Mouse (Mus musculus): Measurements from ENCODE around the gene Shc1.

Shc1 gene

GRCm38 (mm10) chr3:89449541-89449940 is 31.3 kb downstream of the Shc1 start:
- DNase-seq (ENCODE audit: low read depth) = peak; percentile 86

DNA sequence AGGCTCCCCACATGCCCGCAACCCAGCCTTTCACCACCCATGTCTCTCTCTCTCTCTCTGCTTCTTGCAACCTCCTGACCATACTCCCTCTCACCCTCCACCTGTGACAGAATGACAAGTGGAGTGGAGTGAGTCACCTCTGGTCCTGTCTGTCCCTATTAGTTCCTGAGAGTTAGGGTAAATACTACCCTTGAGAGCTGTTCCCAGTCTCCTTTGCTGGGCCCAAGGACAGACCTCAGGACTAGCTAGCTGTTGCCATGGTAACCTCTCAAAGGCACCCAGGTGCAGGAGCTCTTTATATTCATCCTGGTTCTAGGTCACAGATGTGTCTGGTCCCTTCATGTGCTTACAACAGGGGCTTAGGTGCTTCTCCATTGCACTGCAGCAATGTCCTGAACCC is 33.7 kb downstream of the Shc1 start:
- no peak for DNase-seq (ENCODE audit: low read depth)

- no peak for DNase-seq (ENCODE audit: low read depth)
Measured at GRCm38 (mm10) chr3:89454401-89455177, 36.3 kb downstream of the Shc1 start, which contains the start of gene Pmvk. TSS of gene Pmvk (plus strand) at chr3:89454541.

DNA sequence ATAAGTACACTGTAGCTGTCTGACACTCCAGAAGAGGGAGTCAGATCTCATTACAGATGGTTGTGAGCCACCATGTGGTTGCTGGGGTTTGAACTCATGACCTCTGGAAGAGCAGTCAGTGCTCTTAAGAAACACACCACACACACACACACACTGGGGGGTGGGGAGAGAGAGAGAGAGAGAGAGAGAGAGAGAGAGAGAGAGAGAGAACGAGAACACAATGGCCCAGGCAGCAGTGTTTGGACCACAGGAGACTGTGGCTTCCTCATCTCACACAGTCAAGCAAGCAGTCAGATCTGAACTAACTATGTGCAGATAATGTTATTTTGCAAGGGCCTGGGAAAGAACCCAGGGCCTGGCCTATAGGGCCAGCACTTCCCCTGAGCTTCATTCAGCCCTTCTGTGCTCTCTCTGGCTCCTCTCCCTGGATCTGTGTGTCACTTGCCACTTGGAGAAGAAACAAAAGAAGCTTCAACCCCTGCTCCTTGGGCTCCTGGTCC is 37.6 kb downstream of the Shc1 start:
- no peak for DNase-seq (ENCODE audit: low read depth)

DNA sequence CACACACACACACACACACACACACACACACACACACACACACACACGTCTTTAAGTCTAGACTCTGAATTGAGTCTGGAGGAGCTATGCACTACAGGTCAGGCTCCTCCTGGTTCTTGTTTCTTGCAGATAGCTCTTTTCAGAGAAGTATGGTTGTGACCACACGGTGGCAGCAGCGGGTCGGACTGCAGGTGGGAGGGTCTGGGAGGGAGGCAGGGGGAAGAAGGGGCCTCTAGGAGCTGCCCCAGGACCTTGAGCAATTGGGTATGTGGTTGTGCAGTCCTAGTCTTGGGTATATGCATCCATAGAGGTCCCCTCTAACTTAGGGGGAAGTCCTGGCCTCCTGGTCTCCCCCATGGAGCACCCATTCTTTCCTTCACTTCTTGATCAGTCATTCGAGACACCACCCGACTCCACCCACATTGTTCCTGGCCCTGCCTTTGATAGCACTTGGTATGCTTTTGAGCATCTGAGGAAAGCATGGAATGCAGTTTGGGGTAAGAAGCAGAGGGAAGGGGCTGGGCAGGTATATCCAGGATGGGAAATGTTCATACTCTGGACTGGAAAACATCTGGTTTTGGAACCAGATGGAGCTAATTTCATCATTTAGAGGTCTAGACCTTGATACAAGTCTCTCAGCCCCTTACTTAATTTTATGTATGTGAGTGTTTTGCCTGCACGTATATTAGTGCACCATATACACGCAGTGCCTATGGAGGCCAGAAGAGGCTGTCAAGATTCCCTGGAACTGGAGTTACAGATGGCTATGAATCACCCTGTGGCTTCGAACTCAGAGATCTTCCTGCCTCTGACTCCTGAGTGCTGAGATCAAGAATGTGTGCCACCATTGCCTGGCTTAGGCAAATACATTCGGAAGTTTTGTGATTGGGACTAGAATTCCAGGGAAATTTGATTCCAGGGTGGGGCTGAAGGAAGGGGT is 38.8 kb downstream of the Shc1 start:
- DNase-seq (ENCODE audit: low read depth) = peak; percentile 92

GRCm38 (mm10) chr3:89458372-89458964 is 40.2 kb downstream of the Shc1 start:
- DNase-seq (ENCODE audit: low read depth) = no peak

- DNase-seq (ENCODE audit: low read depth) = peak; percentile 98
Measured at GRCm38 (mm10) chr3:89458965-89459807, 40.9 kb downstream of the Shc1 start.

DNA sequence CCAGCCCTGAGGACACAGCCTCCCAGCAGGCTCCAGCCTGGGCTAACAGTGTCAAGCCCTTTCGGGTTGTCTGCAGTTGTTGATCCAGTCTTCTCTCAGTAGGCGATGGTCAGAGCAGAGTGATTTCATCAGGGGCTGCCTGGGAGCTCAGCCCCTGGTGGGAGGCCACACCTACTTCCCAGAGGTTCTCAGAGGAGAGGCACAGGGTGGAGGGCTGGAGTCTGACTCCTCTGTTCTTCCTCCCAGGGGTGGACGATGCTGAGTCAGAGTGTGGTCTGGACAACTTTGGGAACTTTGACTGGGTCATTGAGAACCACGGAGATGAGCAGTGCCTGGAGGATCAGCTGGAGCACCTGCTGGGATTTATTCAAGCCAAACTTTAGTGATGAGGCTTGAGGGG is 50.0 kb downstream of the Shc1 start:
- no peak for DNase-seq (ENCODE audit: low read depth)

DNA sequence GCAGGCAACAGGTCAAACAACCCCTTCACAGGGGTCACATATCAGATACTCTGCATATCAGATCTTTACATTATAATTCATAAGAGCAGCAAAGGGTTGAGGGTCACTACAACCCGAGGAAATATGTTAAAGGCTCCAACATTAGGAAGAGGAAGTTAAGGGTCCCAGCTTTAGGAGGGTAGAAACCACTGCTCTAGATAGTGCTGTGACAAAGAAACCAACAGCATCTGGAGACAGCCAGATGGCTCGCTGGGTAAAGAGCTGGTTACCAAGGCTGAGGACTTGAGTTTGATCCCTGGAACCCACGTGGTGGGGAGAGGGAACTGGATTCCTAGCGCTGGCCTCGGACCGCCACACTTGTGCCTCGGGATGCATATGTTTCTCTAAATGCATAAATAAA is 54.0 kb downstream of the Shc1 start:
- no peak for DNase-seq (ENCODE audit: low read depth)

- DNase-seq (ENCODE audit: low read depth) = no peak
Measured at GRCm38 (mm10) chr3:89473838-89474237, 55.6 kb downstream of the Shc1 start.

DNA sequence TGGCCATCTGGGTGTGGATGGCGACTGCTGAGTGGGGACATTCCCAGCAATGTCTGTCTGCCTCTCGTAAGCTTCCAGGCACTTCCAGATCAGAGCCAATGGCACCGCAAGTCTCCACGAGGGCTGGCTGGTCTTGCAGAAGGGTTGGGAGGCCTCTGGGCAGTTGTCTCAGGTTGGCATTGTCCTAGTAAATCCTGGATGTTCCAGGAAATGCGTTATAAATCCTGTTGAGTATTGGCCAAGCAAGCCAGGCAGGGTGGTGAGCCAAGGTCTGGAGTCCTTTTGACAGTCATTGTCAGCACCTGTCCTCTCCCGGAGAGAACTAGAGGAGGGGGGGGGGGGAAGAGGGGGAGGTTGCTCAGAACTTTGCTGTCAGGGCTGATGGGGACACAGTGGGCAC is 60.8 kb downstream of the Shc1 start:
- no peak for DNase-seq (ENCODE audit: low read depth)
